13 mouse cellular contexts compared by ENCODE assay signal in genomic region chr11:19939305-19939730, GRCm38 (mm10). TPM values are rescaled to one million over a fixed set of nuclear protein-coding genes. Genes with fewer than 3 reads are reported as not detected.
DNase-seq lines count a peak whose midpoint lies in the region; ATAC-seq and TF ChIP-seq lines count a peak whose summit lies in the region.
"Had no signal": no experiment of that assay in that cellular context is flagged by ENCODE, and none has a peak within 500 bp of the region (broad histone marks: within the 10 kb centered on the region; RNA-seq: fewer than 3 reads in every experiment).

No protein-coding gene starts in this region.

- peak; percentile 44 for ATAC-seq in hindbrain, postnatal 0 days
- ATAC-seq in hindbrain, embryonic 12.5 days (ENCODE audit: low FRiP score), result no peak

- H3K4me3 ChIP-seq in hindbrain, postnatal 0 days (ENCODE audit: low read length), result no peak overlapping the region
- H3K4me3 ChIP-seq in hindbrain, embryonic 12.5 days, result no peak overlapping the region
- 0 out of 2 replicates have a peak overlapping the region, but pooled peaks have one; percentile 0 for H3K4me3 ChIP-seq in E14TG2a.4 (replicated peaks; ENCODE audit: low read length)
- H3K4me3 ChIP-seq: neural tube, embryonic 12.5 days had no signal

- TF ChIP-seq CTCF in hindbrain, postnatal 0 days (IDR thresholded peaks at IDR 0.05; ENCODE audit: low read depth), result no peak
- no peak for TF ChIP-seq CTCF in E14TG2a.4 (conservative IDR thresholded peaks at IDR 0.05; ENCODE audit: low read length)

- 43% methylated on average over 5 of the region's 5 CpGs for WGBS in hindbrain, postnatal 0 days
- WGBS in hindbrain, embryonic 12.5 days, result 80% methylated on average over 5 of the region's 5 CpGs

- no peaks in the 10 kb centered on the region for H3K9me3 ChIP-seq in hindbrain, postnatal 0 days (ENCODE audit: low read length)
- H3K9me3 ChIP-seq in hindbrain, embryonic 12.5 days (replicated peaks), result no peaks in the 10 kb centered on the region
- no peaks in the 10 kb centered on the region for H3K9me3 ChIP-seq in E14TG2a.4 (ENCODE audit: low read length)
- H3K9me3 ChIP-seq: neural tube, embryonic 12.5 days had no signal

- no peak overlapping the region for H3K9ac ChIP-seq in hindbrain, postnatal 0 days (replicated peaks; ENCODE audit: low read length)
- no peak overlapping the region for H3K9ac ChIP-seq in hindbrain, embryonic 12.5 days
- H3K9ac ChIP-seq: neural tube, embryonic 12.5 days had no signal

- H3K27me3 ChIP-seq in hindbrain, postnatal 0 days (ENCODE audit: insufficient read depth, low read length), result no peaks in the 10 kb centered on the region
- H3K27me3 ChIP-seq in hindbrain, embryonic 12.5 days, result no peaks in the 10 kb centered on the region
- H3K27me3 ChIP-seq in E14TG2a.4 (ENCODE audit: insufficient read depth, low read length), result no peaks in the 10 kb centered on the region
- H3K27me3 ChIP-seq: neural tube, embryonic 12.5 days had no signal

- H3K4me1 ChIP-seq in hindbrain, postnatal 0 days (ENCODE audit: insufficient read depth, low read length), result peaks cover 25% of the 10 kb centered on the region
- H3K4me1 ChIP-seq in hindbrain, embryonic 12.5 days, result peaks cover 15% of the 10 kb centered on the region
- peaks cover 96% of the 10 kb centered on the region for H3K4me1 ChIP-seq in E14TG2a.4 (replicated peaks; ENCODE audit: low read depth, low read length)

- H3K27ac ChIP-seq in hindbrain, postnatal 0 days, result peak overlapping the region; percentile 27; the same call in 1 of the 2 replicates
- no peak overlapping the region for H3K27ac ChIP-seq in hindbrain, embryonic 12.5 days
- H3K27ac ChIP-seq: kidney, postnatal 0 days; neural tube, embryonic 12.5 days had no signal

- no peaks in the 10 kb centered on the region for H3K36me3 ChIP-seq in hindbrain, postnatal 0 days (ENCODE audit: insufficient read depth, low read length)
- no peaks in the 10 kb centered on the region for H3K36me3 ChIP-seq in hindbrain, embryonic 12.5 days
- peaks cover 87% of the 10 kb centered on the region for H3K36me3 ChIP-seq in E14TG2a.4 (ENCODE audit: insufficient read depth, low read length)
- H3K36me3 ChIP-seq: neural tube, embryonic 12.5 days had no signal

- peak; percentile 64 for DNase-seq in hindbrain, postnatal 0 days (ENCODE audit: low spot score)
- peak; percentile 94 for DNase-seq in cerebellum, adult 11 months
- peak; percentile 65 to 75 for DNase-seq in layer of hippocampus, adult 8-10 months (ENCODE audit: low spot score in 2 of 2)
- no peak for DNase-seq in thymus, postnatal 14 days
- DNase-seq in right cerebral cortex, postnatal 25 days, result no peak
- DNase-seq in urinary bladder, postnatal 14 days (ENCODE audit: low spot score), result no peak
- DNase-seq: lung, postnatal 36 days; spleen, adult 18-20 months; thymus, postnatal 25 days had no signal

- H3K4me2 ChIP-seq in hindbrain, postnatal 0 days (ENCODE audit: low read depth, low read length), result no peak overlapping the region
- no peak overlapping the region for H3K4me2 ChIP-seq in hindbrain, embryonic 12.5 days (replicated peaks)
- H3K4me2 ChIP-seq: neural tube, embryonic 12.5 days had no signal

RNA-seq across cellular contexts. Expression of gene Spred2, which starts 15.1 kb away (rescaled TPM):
- total RNA-seq in hindbrain, postnatal 0 days (2014; rRNA removed), result 15.6 and 16.9 TPM in 2 replicates
- 8.4 and 8.7 TPM in 2 replicates for polyA plus RNA-seq in hindbrain, postnatal 0 days (2015; fragmentation: Nextera tagmentation; extraction: Ambion mirVana)
- 6.8 and 7.8 TPM in 2 replicates for polyA plus RNA-seq in hindbrain, embryonic 12.5 days (2016; fragmentation: Nextera tagmentation; extraction: Ambion mirVana)
- 10 to 100 TPM; 79.4 to 96.5 (median 88.6) TPM for total RNA-seq in layer of hippocampus, adult 8-10 months (2022)

Comparison
In these comparisons a context has a peak if more than half of its experiments do, and no peak if none do; other contexts are left out.
1. DNase-seq: peak in hindbrain, postnatal 0 days (single experiment), cerebellum, adult 11 months (single experiment) and layer of hippocampus, adult 8-10 months (2 of 2); none in thymus, postnatal 14 days (single experiment), right cerebral cortex, postnatal 25 days (single experiment) and urinary bladder, postnatal 14 days (single experiment).